Mouse (Mus musculus): ENCODE data around the gene Pdia4. TPM values are rescaled to one million over a fixed set of nuclear protein-coding genes. Genes with fewer than 3 reads are reported as not detected.
A peak's percentile ranks its signal among the peaks of the same experiment; 100 is the strongest.

Pdia4 gene
- polyA plus RNA-seq, 1 experiment from 2014 or later: 338 TPM

- no peaks in the 10 kb centered on the region; the same call in none of the 2 replicates for H3K36me3 ChIP-seq (replicated peaks; ENCODE audit: control insufficient read depth, insufficient read depth, low read depth, low read length)
- no peak overlapping the region for H3K9ac ChIP-seq (replicated peaks; ENCODE audit: low read length)
- no peaks in the 10 kb centered on the region for H3K9me3 ChIP-seq (replicated peaks; ENCODE audit: control insufficient read depth, low read length)
- H3K4me3 ChIP-seq (ENCODE audit: low read depth, low read length): no peak overlapping the region
- no peaks in the 10 kb centered on the region for H3K27me3 ChIP-seq (ENCODE audit: control insufficient read depth, insufficient read depth, low read length)
- WGBS: 91% methylated on average over 6 of the region's 6 CpGs
- DNase-seq (ENCODE audit: low spot score) (no peak), ATAC-seq (replicated peaks; ENCODE audit: insufficient number of reproducible peaks, low FRiP score, low TSS enrichment, low read depth) (no peak)
- no peak overlapping the region for H3K27ac ChIP-seq (replicated peaks; ENCODE audit: low read depth, low read length)
- H3K4me2 ChIP-seq (ENCODE audit: low read depth, low read length): no peak overlapping the region
- H3K4me1 ChIP-seq (ENCODE audit: control insufficient read depth, insufficient read depth, low read length): no peaks in the 10 kb centered on the region
Measured at GRCm38 (mm10) chr6:47821776-47822175, 8.5 kb upstream of the Pdia4 start.

GRCm38 (mm10) chr6:47821236-47821635, 8.0 kb upstream of the Pdia4 start:
- Histone ChIP-seq H3K4me1 (ENCODE audit: control insufficient read depth, insufficient read depth, low read length) (no peaks in the 10 kb centered on the region), H3K4me2 (ENCODE audit: low read depth, low read length) (no peak overlapping the region), H3K4me3 (ENCODE audit: low read depth, low read length) (no peak overlapping the region), H3K36me3 (replicated peaks; ENCODE audit: control insufficient read depth, insufficient read depth, low read depth, low read length) (no peaks in the 10 kb centered on the region; the same call in none of the 2 replicates), H3K9ac (replicated peaks; ENCODE audit: low read length) (no peak overlapping the region), H3K27me3 (ENCODE audit: control insufficient read depth, insufficient read depth, low read length) (no peaks in the 10 kb centered on the region), H3K9me3 (replicated peaks; ENCODE audit: control insufficient read depth, low read length) (no peaks in the 10 kb centered on the region), H3K27ac (replicated peaks; ENCODE audit: low read depth, low read length) (no peak overlapping the region)
- ATAC-seq (replicated peaks; ENCODE audit: insufficient number of reproducible peaks, low FRiP score, low TSS enrichment, low read depth) (no peak), DNase-seq (ENCODE audit: low spot score) (no peak)
- 86% methylated on average over 5 of the region's 5 CpGs for WGBS

- H3K4me3 ChIP-seq (ENCODE audit: low read depth, low read length): no peak overlapping the region
- no peaks in the 10 kb centered on the region for H3K4me1 ChIP-seq (ENCODE audit: control insufficient read depth, insufficient read depth, low read length)
- no peak for DNase-seq (ENCODE audit: low spot score)
- H3K36me3 ChIP-seq (replicated peaks; ENCODE audit: control insufficient read depth, insufficient read depth, low read depth, low read length): no peaks in the 10 kb centered on the region; the same call in none of the 2 replicates
- ATAC-seq (replicated peaks; ENCODE audit: insufficient number of reproducible peaks, low FRiP score, low TSS enrichment, low read depth): no peak
- H3K9me3 ChIP-seq (replicated peaks; ENCODE audit: control insufficient read depth, low read length): no peaks in the 10 kb centered on the region
- no peaks in the 10 kb centered on the region for H3K27me3 ChIP-seq (ENCODE audit: control insufficient read depth, insufficient read depth, low read length)
- no peak overlapping the region for H3K27ac ChIP-seq (replicated peaks; ENCODE audit: low read depth, low read length)
- no peak overlapping the region for H3K4me2 ChIP-seq (ENCODE audit: low read depth, low read length)
- H3K9ac ChIP-seq (replicated peaks; ENCODE audit: low read length): no peak overlapping the region
- whole genome bisulfite sequencing: 94% methylated on average over 23 of the region's 23 CpGs
Measured at GRCm38 (mm10) chr6:47819626-47820325, 6.5 kb upstream of the Pdia4 start.

GRCm38 (mm10) chr6:47818721-47819120, 5.5 kb upstream of the Pdia4 start:
- no peaks in the 10 kb centered on the region for H3K4me1 ChIP-seq (ENCODE audit: control insufficient read depth, insufficient read depth, low read length)
- H3K27ac ChIP-seq (replicated peaks; ENCODE audit: low read depth, low read length): no peak overlapping the region
- no peak overlapping the region for H3K4me2 ChIP-seq (ENCODE audit: low read depth, low read length)
- no peaks in the 10 kb centered on the region for H3K9me3 ChIP-seq (replicated peaks; ENCODE audit: control insufficient read depth, low read length)
- 95% methylated on average over 8 of the region's 8 CpGs for WGBS
- ATAC-seq (replicated peaks; ENCODE audit: insufficient number of reproducible peaks, low FRiP score, low TSS enrichment, low read depth) (no peak), DNase-seq (ENCODE audit: low spot score) (no peak)
- no peak overlapping the region for H3K9ac ChIP-seq (replicated peaks; ENCODE audit: low read length)
- H3K4me3 ChIP-seq (ENCODE audit: low read depth, low read length): no peak overlapping the region
- no peaks in the 10 kb centered on the region; the same call in none of the 2 replicates for H3K36me3 ChIP-seq (replicated peaks; ENCODE audit: control insufficient read depth, insufficient read depth, low read depth, low read length)
- no peaks in the 10 kb centered on the region for H3K27me3 ChIP-seq (ENCODE audit: control insufficient read depth, insufficient read depth, low read length)

- no peaks in the 10 kb centered on the region for H3K4me1 ChIP-seq (ENCODE audit: control insufficient read depth, insufficient read depth, low read length)
- no peak overlapping the region for H3K9ac ChIP-seq (replicated peaks; ENCODE audit: low read length)
- no peak overlapping the region for H3K4me2 ChIP-seq (ENCODE audit: low read depth, low read length)
- no peaks in the 10 kb centered on the region for H3K27me3 ChIP-seq (ENCODE audit: control insufficient read depth, insufficient read depth, low read length)
- H3K36me3 ChIP-seq (replicated peaks; ENCODE audit: control insufficient read depth, insufficient read depth, low read depth, low read length): no peaks in the 10 kb centered on the region; the same call in none of the 2 replicates
- DNase-seq (ENCODE audit: low spot score): no peak
- WGBS: 88% methylated on average over 1 of the region's 1 CpGs
- H3K9me3 ChIP-seq (replicated peaks; ENCODE audit: control insufficient read depth, low read length): no peaks in the 10 kb centered on the region
- no peak for ATAC-seq (replicated peaks; ENCODE audit: insufficient number of reproducible peaks, low FRiP score, low TSS enrichment, low read depth)
- H3K4me3 ChIP-seq (ENCODE audit: low read depth, low read length): no peak overlapping the region
- H3K27ac ChIP-seq (replicated peaks; ENCODE audit: low read depth, low read length): no peak overlapping the region
Measured at GRCm38 (mm10) chr6:47816151-47816550, 2.9 kb upstream of the Pdia4 start.

DNA sequence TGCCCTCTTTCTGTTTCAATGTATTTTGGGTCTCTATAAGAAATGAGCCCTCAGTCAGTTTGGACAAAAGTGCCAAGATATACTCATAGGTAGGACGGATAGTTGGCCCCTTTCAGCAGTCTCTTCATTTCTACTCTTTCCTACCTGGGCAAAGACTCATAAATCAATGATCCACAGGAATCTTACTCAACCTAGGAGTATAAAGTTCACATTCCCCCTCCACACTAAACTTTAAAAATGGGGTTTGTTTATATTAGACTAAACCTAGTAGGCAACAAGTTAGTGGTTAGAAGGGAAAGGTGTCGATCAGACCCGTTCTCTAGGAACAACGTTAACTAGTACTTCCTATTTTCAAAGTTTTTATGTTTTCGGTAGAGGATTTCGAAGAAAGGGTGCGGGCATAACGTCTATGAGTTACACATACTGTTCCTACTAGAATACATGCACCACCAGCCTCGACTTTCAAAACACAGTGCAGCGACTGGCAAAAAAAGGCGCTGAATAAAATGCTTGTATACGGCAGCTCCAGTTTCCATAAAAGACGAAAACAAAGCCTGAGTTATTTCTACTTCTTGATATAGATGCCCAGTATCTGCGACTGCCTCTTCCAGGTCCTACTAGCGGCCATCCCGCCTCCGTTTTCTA, 837 bp downstream of the Pdia4 start:
- H3K9ac ChIP-seq (replicated peaks; ENCODE audit: low read length): peak overlapping the region; percentile 90
- H3K27ac ChIP-seq (replicated peaks; ENCODE audit: low read depth, low read length): peak overlapping the region; percentile 86
- no peaks in the 10 kb centered on the region; the same call in 1 of the 2 replicates for H3K4me1 ChIP-seq (ENCODE audit: control insufficient read depth, insufficient read depth, low read length)
- H3K36me3 ChIP-seq (replicated peaks; ENCODE audit: control insufficient read depth, insufficient read depth, low read depth, low read length): no peaks in the 10 kb centered on the region; the same call in 1 of the 2 replicates
- DNase-seq (ENCODE audit: low spot score) (no peak), ATAC-seq (replicated peaks; ENCODE audit: insufficient number of reproducible peaks, low FRiP score, low TSS enrichment, low read depth) (no peak)
- H3K4me3 ChIP-seq (ENCODE audit: low read depth, low read length): peak overlapping the region; percentile 70
- no peaks in the 10 kb centered on the region for H3K9me3 ChIP-seq (replicated peaks; ENCODE audit: control insufficient read depth, low read length)
- H3K4me2 ChIP-seq (ENCODE audit: low read depth, low read length): peak overlapping the region; percentile 81
- WGBS: 1% methylated on average over 17 of the region's 17 CpGs
- no peaks in the 10 kb centered on the region for H3K27me3 ChIP-seq (ENCODE audit: control insufficient read depth, insufficient read depth, low read length)

DNA sequence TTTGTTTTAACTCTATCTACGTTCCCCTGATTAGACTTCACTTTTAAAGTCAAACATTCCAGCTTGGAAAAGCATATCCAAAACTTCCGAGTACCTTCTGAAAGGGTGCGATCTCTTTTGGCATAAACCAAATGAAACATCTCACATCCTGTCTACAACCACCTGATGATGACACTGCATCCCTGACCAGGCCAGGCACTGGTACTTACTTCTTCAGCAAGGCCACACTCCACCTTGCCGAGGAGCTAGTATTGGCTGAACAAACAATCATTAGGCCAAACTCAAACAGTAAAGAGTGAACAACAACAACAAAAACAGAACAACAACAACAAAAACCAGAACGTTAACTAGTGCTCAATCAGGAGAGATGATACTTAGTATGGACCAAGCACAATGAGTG, 1.9 kb downstream of the Pdia4 start:
- Histone ChIP-seq H3K4me3 (ENCODE audit: low read depth, low read length) (peak overlapping the region; percentile 70), H3K27me3 (ENCODE audit: control insufficient read depth, insufficient read depth, low read length) (no peaks in the 10 kb centered on the region), H3K9me3 (replicated peaks; ENCODE audit: control insufficient read depth, low read length) (no peaks in the 10 kb centered on the region), H3K9ac (replicated peaks; ENCODE audit: low read length) (peak overlapping the region; percentile 90), H3K4me1 (ENCODE audit: control insufficient read depth, insufficient read depth, low read length) (no peaks in the 10 kb centered on the region; the same call in 1 of the 2 replicates), H3K36me3 (replicated peaks; ENCODE audit: control insufficient read depth, insufficient read depth, low read depth, low read length) (peaks cover 3% of the 10 kb centered on the region), H3K4me2 (ENCODE audit: low read depth, low read length) (peak overlapping the region; percentile 81), H3K27ac (replicated peaks; ENCODE audit: low read depth, low read length) (no peak overlapping the region)
- ATAC-seq (replicated peaks; ENCODE audit: insufficient number of reproducible peaks, low FRiP score, low TSS enrichment, low read depth) (no peak), DNase-seq (ENCODE audit: low spot score) (no peak)
- WGBS: 64% methylated on average over 5 of the region's 5 CpGs

DNA sequence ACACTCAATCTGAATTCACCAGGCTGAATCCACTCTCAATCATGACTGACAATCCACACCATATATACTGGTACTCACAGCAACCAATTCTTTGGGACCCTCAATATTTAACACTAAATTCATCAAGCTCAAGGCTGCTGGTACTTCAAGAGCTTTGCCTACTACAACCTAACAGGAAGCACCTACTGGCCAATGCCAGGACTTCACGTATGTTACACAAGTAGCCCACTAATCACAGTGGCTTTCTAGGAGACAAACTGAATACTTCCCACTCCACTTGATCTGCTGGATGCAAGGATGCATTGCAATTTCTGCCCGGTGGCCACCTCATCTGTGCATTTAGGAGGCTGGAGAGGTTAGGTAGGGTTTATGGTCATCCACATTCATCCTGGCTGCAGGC, 3.0 kb downstream of the Pdia4 start:
- H3K4me2 ChIP-seq (ENCODE audit: low read depth, low read length): peak overlapping the region; percentile 13; the same call in 1 of the 2 replicates
- ATAC-seq (replicated peaks; ENCODE audit: insufficient number of reproducible peaks, low FRiP score, low TSS enrichment, low read depth): no peak
- H3K9me3 ChIP-seq (replicated peaks; ENCODE audit: control insufficient read depth, low read length): no peaks in the 10 kb centered on the region
- no peak overlapping the region for H3K4me3 ChIP-seq (ENCODE audit: low read depth, low read length)
- no peaks in the 10 kb centered on the region; the same call in 1 of the 2 replicates for H3K4me1 ChIP-seq (ENCODE audit: control insufficient read depth, insufficient read depth, low read length)
- H3K27ac ChIP-seq (replicated peaks; ENCODE audit: low read depth, low read length): no peak overlapping the region
- H3K9ac ChIP-seq (replicated peaks; ENCODE audit: low read length): no peak overlapping the region
- 73% methylated on average over 2 of the region's 2 CpGs for WGBS
- H3K27me3 ChIP-seq (ENCODE audit: control insufficient read depth, insufficient read depth, low read length): no peaks in the 10 kb centered on the region
- DNase-seq (ENCODE audit: low spot score): no peak
- H3K36me3 ChIP-seq (replicated peaks; ENCODE audit: control insufficient read depth, insufficient read depth, low read depth, low read length): peaks cover 5% of the 10 kb centered on the region

Measured in embryonic facial prominence, embryonic 11.5 days (tissue).